Mouse (Mus musculus): Measurements from ENCODE around the gene Zgrf1.

DNA sequence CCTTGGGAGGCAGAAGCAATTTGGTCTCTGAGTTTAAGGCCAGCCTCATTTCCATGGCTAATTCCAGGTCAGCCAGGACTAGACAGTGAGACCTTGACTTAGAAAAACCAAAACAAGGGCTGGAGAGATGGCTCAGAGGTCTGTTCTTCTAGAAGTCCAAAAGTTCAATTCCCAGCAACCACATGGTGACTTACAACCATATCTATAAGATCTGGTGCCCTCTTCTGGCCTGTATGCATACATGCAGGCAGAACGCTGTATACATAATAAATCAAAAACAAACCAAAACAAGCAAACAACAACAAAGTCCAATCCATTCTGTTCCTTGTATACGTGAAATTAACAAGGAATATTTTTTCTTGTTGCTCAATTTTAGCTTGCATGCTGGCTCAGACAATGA lies 54.8 kb downstream of the Zgrf1 start:
- TF ChIP-seq CTCF (conservative IDR thresholded peaks at IDR 0.05; ENCODE audit: low read length) (peak; percentile 38), NANOG (IDR thresholded peaks at IDR 0.05; ENCODE audit: borderline replicate concordance, low read length) (no peak)
